Mouse (Mus musculus): ENCODE measurements around the gene Fam187b. TPM values are rescaled to one million over a fixed set of nuclear protein-coding genes. Genes with fewer than 3 reads are reported as not detected.

Gene Fam187b
- not detected for polyA plus RNA-seq (2014; fragmentation: Illumina TruSeq; extraction: RNeasy Lipid Tissue Mini Kit (QIAGEN cat#74804); ENCODE audit: low read depth, low replicate concordance)

DNA sequence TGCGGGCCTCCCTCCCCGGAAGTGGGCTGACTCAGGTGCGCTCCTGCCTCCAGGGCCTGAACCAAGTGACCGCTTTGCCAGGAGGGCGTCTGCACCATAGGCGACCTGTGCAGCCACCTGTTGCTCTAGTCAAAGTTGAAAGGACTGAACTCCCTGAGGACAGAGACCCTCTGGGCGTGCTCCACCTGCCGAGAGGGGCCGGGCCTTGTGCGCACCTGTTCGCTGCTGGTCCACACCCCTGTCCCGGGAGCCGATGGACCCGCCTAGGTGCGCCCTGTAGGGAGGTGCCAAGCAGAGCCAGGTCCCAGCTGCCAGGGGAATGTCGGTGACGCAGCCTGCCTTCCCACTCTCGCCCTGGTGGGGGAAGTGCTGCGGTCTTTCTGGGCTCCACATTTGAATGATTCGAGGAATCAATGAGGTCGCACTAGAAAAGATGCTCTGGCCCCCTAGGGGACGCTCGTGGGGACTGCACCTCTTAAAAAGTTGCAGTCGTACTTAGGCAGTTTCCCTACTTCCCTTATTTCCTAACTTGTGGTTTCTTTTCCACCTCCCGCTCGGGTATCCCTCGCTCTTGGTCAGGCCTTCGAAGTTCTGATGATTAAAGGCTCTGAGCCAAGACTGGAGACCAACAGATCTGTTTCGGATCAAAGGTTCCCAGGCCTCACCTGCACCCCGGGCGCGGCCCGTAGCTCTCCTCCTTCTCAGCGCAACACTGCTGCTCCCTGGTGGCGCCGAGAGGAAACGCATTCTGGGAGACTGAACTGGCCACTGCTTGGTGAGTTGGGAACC is at the start of gene Fam187b:
Gene Fam187b (plus strand): TSS at position 290 of the 789 bp plus-strand sequence.

DNA sequence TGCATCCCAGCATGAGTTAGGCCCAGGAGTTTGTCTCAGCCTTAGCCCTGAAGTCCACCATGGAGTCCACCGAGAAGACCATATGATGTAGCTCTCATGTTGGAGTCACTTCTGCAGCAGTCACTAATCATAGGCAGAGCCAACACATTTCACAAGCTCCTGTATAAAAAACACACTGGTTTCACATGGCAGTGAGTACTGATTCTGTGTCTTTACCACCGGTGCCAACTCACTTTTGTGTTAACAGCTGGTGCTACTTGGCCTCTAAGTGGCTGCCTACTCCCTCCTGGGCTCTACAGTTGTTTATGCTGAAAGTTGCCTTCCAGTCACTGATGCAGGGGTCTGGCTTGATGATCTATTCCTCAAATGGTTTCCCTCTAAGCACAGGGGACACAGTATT is 49.0 kb upstream of the Fam187b start, which contains the start of gene Hamp2:
Gene Hamp2 (minus strand): TSS at position 101 of the 400 bp plus-strand sequence.

DNA sequence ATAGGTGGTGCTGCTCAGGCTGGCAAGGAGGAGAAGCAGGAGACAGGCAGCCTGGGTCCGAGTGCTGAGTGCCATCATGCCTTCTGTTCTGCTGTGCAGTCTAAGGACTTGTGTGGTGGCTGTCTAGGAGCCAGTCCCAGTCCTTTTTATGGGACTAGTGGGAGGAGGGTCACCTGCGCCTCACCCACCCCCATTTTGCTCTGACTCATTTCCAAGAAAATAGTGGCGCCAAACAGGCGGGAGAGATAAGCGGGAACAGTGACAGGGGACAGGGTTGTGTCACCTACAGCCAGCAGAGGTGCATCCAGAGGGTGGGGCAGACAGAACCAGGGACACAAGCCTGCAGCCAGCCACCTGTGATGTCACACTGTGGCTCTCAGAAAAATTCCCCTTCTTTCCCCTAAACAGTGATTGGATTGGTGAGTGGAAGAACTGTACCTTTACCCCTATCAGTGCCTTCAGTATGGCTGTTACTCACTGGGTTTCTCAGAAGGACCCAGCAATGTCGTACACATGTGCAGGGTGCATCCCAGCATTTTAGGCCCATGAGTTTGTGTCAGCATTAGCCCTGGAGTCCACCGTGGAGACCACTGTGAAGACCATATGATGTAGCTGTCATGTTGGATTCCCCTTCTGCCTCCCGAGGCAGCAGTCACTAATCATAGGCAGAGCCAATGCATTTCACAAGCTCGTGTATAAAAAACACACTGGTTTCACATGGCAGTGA is 29.5 kb upstream of the Fam187b start, which contains the start of gene Hamp:
Gene Hamp (minus strand): TSS at position 124 of the 727 bp plus-strand sequence.

DNA sequence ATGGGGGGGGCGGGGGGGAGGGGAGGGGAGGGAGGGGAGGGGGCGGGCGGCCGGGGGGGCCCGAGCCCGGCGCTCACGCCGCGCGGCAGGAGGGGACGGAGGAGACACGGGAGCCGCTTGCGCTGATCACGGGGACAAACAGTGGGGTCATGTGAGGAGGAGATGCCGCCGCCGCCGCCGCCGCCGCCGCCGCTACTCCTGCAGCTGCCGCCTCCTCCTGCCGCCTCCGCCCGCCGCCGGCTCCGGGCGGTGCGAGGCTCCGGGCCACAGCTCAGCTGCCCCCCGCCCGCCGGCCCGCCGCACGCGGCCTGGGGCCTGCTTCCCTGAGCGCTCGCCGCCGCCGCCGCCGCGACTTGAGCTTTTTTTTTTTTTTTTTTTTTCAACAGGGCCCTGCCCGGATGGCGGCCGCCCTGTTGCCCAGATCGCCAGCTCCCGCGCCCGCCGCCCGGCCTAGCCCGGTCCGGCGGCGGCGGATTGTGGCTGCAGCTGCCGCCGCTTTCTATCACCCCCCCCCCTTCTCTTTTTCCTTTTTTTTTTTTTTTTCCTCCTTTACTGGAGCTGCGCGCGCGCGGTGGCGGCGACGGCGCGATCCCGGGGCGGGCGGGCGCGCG is 16.7 kb upstream of the Fam187b start, which contains the start of gene Usf2:
Gene Usf2 (minus strand): TSS at position 48 of the 611 bp plus-strand sequence.

DNA sequence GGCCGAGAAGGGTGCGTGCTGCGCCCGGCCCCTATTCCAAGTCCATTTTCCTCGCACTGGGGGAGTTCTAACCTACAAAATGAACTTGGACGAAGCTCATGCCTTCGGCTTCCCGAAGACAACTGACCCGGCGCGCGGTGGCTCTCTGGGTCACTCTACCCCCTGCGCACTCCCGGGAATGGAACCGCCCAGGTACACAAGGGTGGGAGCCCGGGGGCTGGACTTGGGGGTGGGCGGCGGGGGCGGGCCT is 414 bp upstream of the Fam187b start, which contains the start of gene Lsr:
Gene Lsr (minus strand): TSS at position 214 of the 250 bp plus-strand sequence.

Other genes with a start within 250 kb of the Fam187b start
- 168 TPM for gene Tmem147, start 244.2 kb upstream of the Fam187b start, polyA plus RNA-seq (2014; fragmentation: Illumina TruSeq; extraction: RNeasy Lipid Tissue Mini Kit (QIAGEN cat#74804); ENCODE audit: low read depth, low replicate concordance)
- not detected for gene Gapdhs, start 230.1 kb upstream of the Fam187b start, polyA plus RNA-seq (2014; fragmentation: Illumina TruSeq; extraction: RNeasy Lipid Tissue Mini Kit (QIAGEN cat#74804); ENCODE audit: low read depth, low replicate concordance)
- 3.5 TPM for gene Sbsn, start 222.3 kb upstream of the Fam187b start, polyA plus RNA-seq (2014; fragmentation: Illumina TruSeq; extraction: RNeasy Lipid Tissue Mini Kit (QIAGEN cat#74804); ENCODE audit: low read depth, low replicate concordance)
- 3.5 TPM for gene Dmkn, start 210.0 kb upstream of the Fam187b start, polyA plus RNA-seq (2014; fragmentation: Illumina TruSeq; extraction: RNeasy Lipid Tissue Mini Kit (QIAGEN cat#74804); ENCODE audit: low read depth, low replicate concordance)
- gene Krtdap, start 185.9 kb upstream of the Fam187b start, polyA plus RNA-seq (2014; fragmentation: Illumina TruSeq; extraction: RNeasy Lipid Tissue Mini Kit (QIAGEN cat#74804); ENCODE audit: low read depth, low replicate concordance), result not detected
- gene Ffar2, start 150.0 kb upstream of the Fam187b start, polyA plus RNA-seq (2014; fragmentation: Illumina TruSeq; extraction: RNeasy Lipid Tissue Mini Kit (QIAGEN cat#74804); ENCODE audit: low read depth, low replicate concordance), result not detected
- gene Ffar3, start 117.6 kb upstream of the Fam187b start, polyA plus RNA-seq (2014; fragmentation: Illumina TruSeq; extraction: RNeasy Lipid Tissue Mini Kit (QIAGEN cat#74804); ENCODE audit: low read depth, low replicate concordance), result not detected
- not detected for gene Ffar1, start 112.2 kb upstream of the Fam187b start, polyA plus RNA-seq (2014; fragmentation: Illumina TruSeq; extraction: RNeasy Lipid Tissue Mini Kit (QIAGEN cat#74804); ENCODE audit: low read depth, low replicate concordance)
- gene Cd22, start 93.4 kb upstream of the Fam187b start, polyA plus RNA-seq (2014; fragmentation: Illumina TruSeq; extraction: RNeasy Lipid Tissue Mini Kit (QIAGEN cat#74804); ENCODE audit: low read depth, low replicate concordance), result 0.76 TPM
- 0.18 TPM for gene Mag, start 58.9 kb upstream of the Fam187b start, polyA plus RNA-seq (2014; fragmentation: Illumina TruSeq; extraction: RNeasy Lipid Tissue Mini Kit (QIAGEN cat#74804); ENCODE audit: low read depth, low replicate concordance)
- gene Hamp2, start 49.1 kb upstream of the Fam187b start, polyA plus RNA-seq (2014; fragmentation: Illumina TruSeq; extraction: RNeasy Lipid Tissue Mini Kit (QIAGEN cat#74804); ENCODE audit: low read depth, low replicate concordance), result 6.3 TPM
- 44.7 TPM for gene Hamp, start 29.8 kb upstream of the Fam187b start, polyA plus RNA-seq (2014; fragmentation: Illumina TruSeq; extraction: RNeasy Lipid Tissue Mini Kit (QIAGEN cat#74804); ENCODE audit: low read depth, low replicate concordance)
- gene Usf2, start 17.0 kb upstream of the Fam187b start, polyA plus RNA-seq (2014; fragmentation: Illumina TruSeq; extraction: RNeasy Lipid Tissue Mini Kit (QIAGEN cat#74804); ENCODE audit: low read depth, low replicate concordance), result 166 TPM
- gene Lsr, start 326 bp upstream of the Fam187b start, polyA plus RNA-seq (2014; fragmentation: Illumina TruSeq; extraction: RNeasy Lipid Tissue Mini Kit (QIAGEN cat#74804); ENCODE audit: low read depth, low replicate concordance), result 3.3 TPM
- 43.3 TPM for gene Fxyd5, start 68.7 kb downstream of the Fam187b start, polyA plus RNA-seq (2014; fragmentation: Illumina TruSeq; extraction: RNeasy Lipid Tissue Mini Kit (QIAGEN cat#74804); ENCODE audit: low read depth, low replicate concordance)
- gene Fxyd7, start 77.7 kb downstream of the Fam187b start, polyA plus RNA-seq (2014; fragmentation: Illumina TruSeq; extraction: RNeasy Lipid Tissue Mini Kit (QIAGEN cat#74804); ENCODE audit: low read depth, low replicate concordance), result 2.0 TPM
- 1,227 TPM for gene Fxyd1, start 83.4 kb downstream of the Fam187b start, polyA plus RNA-seq (2014; fragmentation: Illumina TruSeq; extraction: RNeasy Lipid Tissue Mini Kit (QIAGEN cat#74804); ENCODE audit: low read depth, low replicate concordance)
- 5.1 TPM for gene Lgi4, start 85.6 kb downstream of the Fam187b start, polyA plus RNA-seq (2014; fragmentation: Illumina TruSeq; extraction: RNeasy Lipid Tissue Mini Kit (QIAGEN cat#74804); ENCODE audit: low read depth, low replicate concordance)
- 4.2 TPM for gene Fxyd3, start 102.9 kb downstream of the Fam187b start, polyA plus RNA-seq (2014; fragmentation: Illumina TruSeq; extraction: RNeasy Lipid Tissue Mini Kit (QIAGEN cat#74804); ENCODE audit: low read depth, low replicate concordance)
- 2.8 TPM for gene Hpn, start 141.5 kb downstream of the Fam187b start, polyA plus RNA-seq (2014; fragmentation: Illumina TruSeq; extraction: RNeasy Lipid Tissue Mini Kit (QIAGEN cat#74804); ENCODE audit: low read depth, low replicate concordance)
- gene Scn1b, start 153.2 kb downstream of the Fam187b start, polyA plus RNA-seq (2014; fragmentation: Illumina TruSeq; extraction: RNeasy Lipid Tissue Mini Kit (QIAGEN cat#74804); ENCODE audit: low read depth, low replicate concordance), result 16.1 TPM
- 43.0 TPM for gene Gramd1a, start 182.1 kb downstream of the Fam187b start, polyA plus RNA-seq (2014; fragmentation: Illumina TruSeq; extraction: RNeasy Lipid Tissue Mini Kit (QIAGEN cat#74804); ENCODE audit: low read depth, low replicate concordance)